Mouse (Mus musculus) hindbrain, postnatal 0 days (tissue): Measurements from ENCODE around the gene Gm26897. TPM values are rescaled to one million over a fixed set of nuclear protein-coding genes. Genes with fewer than 3 reads are reported as not detected.

ENCODE experiments used
- ATAC-seq: fragments of 200-750 bp; cut with Nextera tagmentation; 2 replicates; pipeline ENCODE4 v1.8.0; 2017; ENCODE audit warnings: mild to moderate bottlenecking, moderate TSS enrichment, moderate library complexity
- DNase-seq: peaks from one replicate; pipeline ENCODE4 v3.0.0-alpha.2; 2015; ENCODE audit warnings: low spot score
- H3K27ac ChIP-seq: fragments of 300-500 bp; sonication (generic); 2 replicates; pipeline ENCODE4 v1.5.1; 2014; ENCODE audit warnings: mild to moderate bottlenecking
- H3K27me3 ChIP-seq: fragments of 300-500 bp; sonication (generic); 2 replicates; pipeline ENCODE4 v1.6.1; 2014; ENCODE audit warnings: low read length, mixed read lengths; ENCODE audit not compliant: insufficient read depth
- H3K36me3 ChIP-seq: fragments of 300-500 bp; sonication (generic); 2 replicates; pipeline ENCODE4 v1.6.1; 2014; ENCODE audit warnings: low read length, mixed read lengths; ENCODE audit not compliant: insufficient read depth
- H3K4me1 ChIP-seq: fragments of 300-500 bp; sonication (generic); 2 replicates; pipeline ENCODE4 v1.6.1; 2014; ENCODE audit warnings: antibody characterized with exemption, low read length, mixed read lengths; ENCODE audit not compliant: insufficient read depth
- H3K4me2 ChIP-seq: fragments of 300-500 bp; sonication (generic); 2 replicates; pipeline ENCODE4 v1.6.1; 2014; ENCODE audit warnings: low read depth, mild to moderate bottlenecking, low read length, moderate library complexity, mixed read lengths
- H3K4me3 ChIP-seq: fragments of 300-500 bp; sonication (generic); 2 replicates; pipeline ENCODE4 v1.5.1; 2014; ENCODE audit warnings: low read length
- H3K9ac ChIP-seq: fragments of 300-500 bp; sonication (generic); replicated peaks from 2 replicates; pipeline ENCODE4 v1.6.1; 2014; ENCODE audit warnings: mild to moderate bottlenecking, low read length, moderate library complexity, mixed read lengths
- H3K9me3 ChIP-seq: fragments of 300-500 bp; sonication (generic); 2 replicates; pipeline ENCODE4 v1.6.1; 2016; ENCODE audit warnings: low read length, mixed read lengths
- CTCF ChIP-seq: IDR thresholded peaks from 2 replicates; pipeline ENCODE4 v1.5.1; 2016; ENCODE audit warnings: antibody characterized with exemption, control low read depth, low read depth
- WGBS: fragments of 180-500 bp; shearing (Covaris S2); extraction: QIAGEN DNeasy Blood & Tissue Kit; methylation state at CpG from one replicate; pipeline ENCODE4 v1.1.7; 2014; 5-methylcytosine and 5-hydroxymethylcytosine counted together
- polyA plus RNA-seq: library from polyadenylated mRNA; unstranded; fragments of >200 nt; fragmentation: Nextera tagmentation; extraction: Ambion mirVana; gene quantifications from 2 replicates; pipeline ENCODE4 v1.2.1, GENCODE M21; 2015
- total RNA-seq: library from RNA; depleted of rRNA; stranded (reverse); fragments of >200 nt; gene quantifications from 2 replicates; pipeline ENCODE4 v1.2.3, GENCODE M21; 2014; rRNA removed

The Gm26897 gene
- not detected in 2 replicates for total RNA-seq
- not detected in 2 replicates for polyA plus RNA-seq

DNA sequence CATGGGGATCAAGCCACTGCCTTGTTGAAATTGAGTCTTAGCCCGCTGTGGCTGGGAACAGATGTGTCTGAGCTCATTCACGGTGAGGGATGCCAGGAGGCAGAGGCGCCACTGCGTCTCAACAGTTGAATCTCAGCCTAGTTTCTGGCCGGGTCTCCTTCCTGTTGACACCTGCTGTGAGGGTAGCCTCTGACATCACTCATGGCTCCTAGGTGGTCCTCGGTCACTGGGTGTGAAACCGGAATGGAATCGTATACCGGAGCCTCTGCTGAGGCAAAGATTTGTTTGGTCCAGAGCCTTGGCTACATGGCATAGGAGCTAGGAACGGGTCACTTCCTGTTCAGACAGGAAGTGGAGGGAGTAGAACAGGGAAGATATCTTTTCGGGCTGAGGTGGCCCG, at the start of gene Gm26897:
Gene Gm26897, plus strand, starts transcription at position 74 of the 400 bp plus-strand sequence.
- no peaks in the 10 kb centered on the region for H3K27me3 ChIP-seq
- TF ChIP-seq CTCF = no peak
- no peak within 1 kb of the TSS for H3K4me2 ChIP-seq
- ATAC-seq = no peak
- H3K36me3 ChIP-seq = no peaks in the 10 kb centered on the region
- H3K9me3 ChIP-seq = no peaks in the 10 kb centered on the region
- no peak within 1 kb of the TSS for H3K4me3 ChIP-seq
- no peak within 1 kb of the TSS for H3K27ac ChIP-seq
- WGBS = 89% methylated on average over 12 of the region's 12 CpGs
- H3K9ac ChIP-seq = no peak within 1 kb of the TSS
- DNase-seq = no peak
- H3K4me1 ChIP-seq = 0 out of 2 replicates have a peak, but pooled peaks cover 3% of the 10 kb centered on the region

DNA sequence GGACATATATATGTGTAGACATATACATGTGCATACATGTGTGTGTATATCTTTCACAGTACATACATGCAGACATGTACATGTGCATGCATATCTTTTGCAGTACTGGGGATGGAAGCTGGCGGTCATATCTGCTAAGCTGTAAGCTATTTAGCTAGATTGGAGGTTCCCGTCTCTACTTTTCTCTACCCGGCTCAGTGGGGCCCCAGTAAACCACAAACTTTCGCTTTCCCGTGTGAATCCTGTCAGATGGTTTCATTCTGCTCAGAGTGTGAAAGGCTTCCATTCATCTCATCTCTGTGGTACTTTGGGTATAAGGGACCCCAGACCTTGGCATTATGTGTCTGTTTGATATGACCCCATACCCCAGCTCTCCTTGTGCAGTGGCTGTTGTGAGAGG, 46.4 kb upstream of the Gm26897 start:
- Histone ChIP-seq H3K27me3 (no peaks in the 10 kb centered on the region), H3K4me3 (no peak overlapping the region), H3K4me1 (0 out of 2 replicates have a peak, but pooled peaks cover 4% of the 10 kb centered on the region), H3K9me3 (no peaks in the 10 kb centered on the region), H3K27ac (no peak overlapping the region), H3K36me3 (no peaks in the 10 kb centered on the region), H3K4me2 (no peak overlapping the region), H3K9ac (no peak overlapping the region)
- DNase-seq = no peak
- ATAC-seq = no peak
- TF ChIP-seq CTCF = no peak
- 69% methylated on average over 5 of the region's 5 CpGs for WGBS

DNA sequence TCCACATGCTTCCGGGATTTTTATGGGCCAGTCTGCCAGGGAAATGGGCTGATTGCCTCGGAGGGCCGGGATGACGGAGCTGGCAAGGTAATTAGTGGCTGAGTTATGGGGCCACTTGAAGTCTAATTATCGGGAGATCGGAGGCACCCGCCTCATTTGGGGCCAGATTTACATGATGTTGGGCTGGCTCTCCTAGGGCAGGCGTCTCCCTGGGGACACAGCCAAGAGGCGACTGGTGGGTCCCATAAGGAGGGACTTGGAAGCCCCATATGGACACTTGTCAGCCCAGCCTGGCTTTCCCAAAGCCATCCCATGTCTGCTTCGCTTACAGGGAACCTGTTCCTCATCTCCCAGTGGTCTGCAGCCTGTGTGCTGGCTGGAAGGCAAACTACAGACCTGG, 45.1 kb upstream of the Gm26897 start:
- Histone ChIP-seq H3K4me1 (0 out of 2 replicates have a peak, but pooled peaks cover 9% of the 10 kb centered on the region), H3K9ac (no peak overlapping the region), H3K4me2 (no peak overlapping the region), H3K27me3 (no peaks in the 10 kb centered on the region), H3K27ac (no peak overlapping the region), H3K9me3 (no peaks in the 10 kb centered on the region), H3K36me3 (no peaks in the 10 kb centered on the region), H3K4me3 (no peak overlapping the region)
- no peak for ATAC-seq
- WGBS = 68% methylated on average over 10 of the region's 10 CpGs
- no peak for TF ChIP-seq CTCF
- no peak for DNase-seq

DNA sequence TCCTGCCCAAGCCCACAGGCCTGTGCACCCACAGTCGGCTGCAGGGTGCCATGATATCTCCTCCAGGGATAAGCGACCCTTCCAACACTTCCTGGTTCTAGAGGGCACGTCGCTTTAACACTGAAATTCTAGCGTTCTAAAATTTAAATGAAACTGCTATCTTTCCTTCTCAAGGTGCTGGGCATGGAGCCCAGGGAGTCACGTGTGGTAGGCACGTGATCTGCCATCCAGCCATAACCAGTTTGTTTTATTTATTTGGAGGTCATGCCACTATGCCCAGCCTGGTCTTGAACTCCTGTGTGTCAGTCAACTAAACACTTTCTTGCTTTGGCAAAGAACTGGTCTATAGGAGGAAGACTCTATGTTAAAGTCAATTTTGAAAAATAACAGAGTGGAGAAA, 35.7 kb upstream of the Gm26897 start:
- H3K36me3 ChIP-seq = no peaks in the 10 kb centered on the region
- peaks cover 11% of the 10 kb centered on the region; the same call in 1 of the 2 replicates for H3K4me1 ChIP-seq
- DNase-seq (no peak), ATAC-seq (no peak)
- H3K4me3 ChIP-seq = no peak overlapping the region
- H3K4me2 ChIP-seq = no peak overlapping the region
- no peak overlapping the region for H3K9ac ChIP-seq
- no peak overlapping the region for H3K27ac ChIP-seq
- TF ChIP-seq CTCF = no peak
- H3K9me3 ChIP-seq = no peaks in the 10 kb centered on the region
- H3K27me3 ChIP-seq = no peaks in the 10 kb centered on the region
- WGBS = 86% methylated on average over 7 of the region's 7 CpGs

DNA sequence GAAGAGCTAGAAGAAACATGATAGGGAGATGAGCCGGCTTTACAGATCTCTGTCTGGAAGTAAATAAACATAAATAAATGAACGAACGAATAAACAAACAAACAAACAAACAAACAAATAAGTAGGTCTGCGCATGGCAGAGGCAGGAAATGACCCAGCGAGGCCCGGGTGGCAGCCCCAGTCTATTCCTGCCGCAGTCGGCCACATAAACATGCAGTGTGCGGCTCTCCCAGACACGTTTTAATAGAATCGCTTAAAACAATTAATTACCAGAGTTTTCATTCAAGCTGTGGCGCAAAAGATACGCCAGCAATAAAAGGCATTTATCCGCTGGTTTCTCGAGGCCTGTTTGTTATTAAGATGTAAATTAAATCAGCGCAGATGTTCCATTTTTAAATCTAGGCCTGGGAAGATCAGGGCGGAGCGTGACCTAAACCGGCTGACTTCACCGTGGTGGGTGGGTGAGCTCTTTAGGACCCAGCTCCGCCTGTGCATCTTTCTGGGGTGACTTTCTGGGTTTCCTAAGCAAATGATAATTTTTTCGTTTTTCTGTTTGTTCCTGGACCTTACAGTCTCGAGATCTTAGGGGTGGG, 33.9 kb upstream of the Gm26897 start:
- Histone ChIP-seq H3K9ac (no peak overlapping the region), H3K27me3 (no peaks in the 10 kb centered on the region), H3K4me1 (peaks cover 4% of the 10 kb centered on the region; the same call in 1 of the 2 replicates), H3K27ac (no peak overlapping the region), H3K36me3 (no peaks in the 10 kb centered on the region), H3K4me2 (no peak overlapping the region), H3K4me3 (no peak overlapping the region), H3K9me3 (no peaks in the 10 kb centered on the region)
- 46% methylated on average over 23 of the region's 23 CpGs for WGBS
- ATAC-seq = no peak
- no peak for TF ChIP-seq CTCF
- DNase-seq = peak; percentile 42

DNA sequence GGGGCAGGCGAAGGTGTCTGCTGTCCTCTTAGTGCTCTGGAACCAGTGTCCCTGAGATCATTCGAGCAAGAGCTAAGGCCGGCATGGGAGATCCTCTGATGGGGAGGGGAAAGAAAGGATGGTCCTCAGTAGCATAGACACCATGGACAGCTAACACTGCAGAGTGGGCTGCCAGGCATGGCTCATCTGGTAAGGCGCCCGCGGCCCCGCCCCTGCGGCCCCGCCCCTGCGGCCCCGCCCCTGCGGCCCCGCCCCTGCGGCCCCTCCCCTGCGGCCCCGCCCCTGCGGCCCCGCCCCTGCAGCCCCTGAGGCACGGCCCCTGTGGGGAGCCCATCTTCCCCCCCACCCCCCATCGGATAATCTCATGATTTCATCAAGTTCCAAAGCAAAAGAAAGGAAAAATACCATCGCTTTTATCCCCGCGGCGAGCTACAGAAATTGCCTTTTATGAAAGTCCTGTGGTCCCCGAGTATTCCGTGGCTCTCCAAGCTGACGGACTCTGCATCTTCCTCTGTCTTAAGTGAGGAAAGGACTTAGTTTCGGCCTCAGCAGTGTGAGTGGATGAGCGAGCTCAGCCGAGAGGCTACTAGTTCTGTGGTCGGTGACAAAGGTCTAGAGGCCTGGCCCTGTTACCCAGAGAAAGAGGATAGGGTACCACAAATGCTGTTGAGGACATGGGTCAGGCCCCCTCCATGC, 31.9 kb upstream of the Gm26897 start:
- DNase-seq (peak; percentile 42), ATAC-seq (no peak)
- Histone ChIP-seq H3K27ac (no peak overlapping the region), H3K4me3 (no peak overlapping the region), H3K4me1 (peaks cover 4% of the 10 kb centered on the region; the same call in 1 of the 2 replicates), H3K4me2 (peak overlapping the region; percentile 46), H3K27me3 (no peaks in the 10 kb centered on the region), H3K9me3 (no peaks in the 10 kb centered on the region), H3K36me3 (no peaks in the 10 kb centered on the region), H3K9ac (no peak overlapping the region)
- 6% methylated on average over 28 of the region's 31 CpGs for WGBS
- TF ChIP-seq CTCF = no peak

DNA sequence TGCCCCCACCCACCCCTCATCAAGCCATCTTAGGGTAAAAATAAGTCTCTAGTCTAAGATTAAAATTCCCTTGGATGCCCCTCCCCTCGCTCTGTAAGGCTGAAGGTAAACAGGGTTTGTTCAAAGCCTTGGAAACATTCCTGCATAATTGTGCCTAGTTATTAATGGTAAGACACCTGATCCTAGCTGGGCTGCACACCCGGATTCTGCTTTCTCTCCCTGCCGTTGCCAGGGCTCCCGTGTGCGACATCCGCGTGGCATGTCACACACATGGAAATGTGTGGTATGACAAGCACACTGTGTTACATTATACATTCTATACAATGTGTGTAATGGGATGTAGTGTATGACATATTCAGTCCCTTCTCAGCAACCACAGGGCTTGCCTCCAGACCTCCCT, 30.1 kb upstream of the Gm26897 start:
- H3K36me3 ChIP-seq = no peaks in the 10 kb centered on the region
- no peak overlapping the region for H3K27ac ChIP-seq
- 54% methylated on average over 7 of the region's 7 CpGs for WGBS
- peaks cover 4% of the 10 kb centered on the region; the same call in 1 of the 2 replicates for H3K4me1 ChIP-seq
- DNase-seq (no peak), ATAC-seq (no peak; the same call in 1 of the 2 replicates)
- no peak overlapping the region for H3K4me2 ChIP-seq
- H3K9me3 ChIP-seq = no peaks in the 10 kb centered on the region
- no peak for TF ChIP-seq CTCF
- no peak overlapping the region for H3K4me3 ChIP-seq
- H3K9ac ChIP-seq = no peak overlapping the region
- no peaks in the 10 kb centered on the region for H3K27me3 ChIP-seq
